Mouse (Mus musculus): ENCODE measurements at regions not wholly inside any gene's neighbourhood (a gene's known extent, or its start where the extent isn't known, plus 50 kb on each side); places are given as distances from the start of the nearest gene placed in this dataset.

DNA sequence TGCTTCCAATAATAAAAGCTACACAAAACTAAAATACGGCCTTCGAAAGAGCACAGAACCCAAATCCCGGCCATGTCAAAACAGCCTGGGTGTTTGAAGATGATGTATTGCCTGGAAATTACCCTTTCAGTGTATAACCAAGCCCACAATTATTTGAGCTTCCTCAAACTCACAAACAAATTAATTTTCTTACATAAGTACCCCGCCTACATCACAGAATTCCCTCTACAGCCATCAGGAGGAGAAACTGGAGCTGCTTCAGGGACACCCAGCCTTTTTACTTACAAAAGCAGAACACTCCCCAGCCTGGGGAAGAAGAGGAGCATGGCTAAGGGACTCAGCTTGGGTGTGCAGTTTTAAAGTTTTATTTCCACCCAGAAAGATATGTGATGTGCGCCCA, 207.6 kb upstream of the Daam1 start:
- TF ChIP-seq CTCF (IDR thresholded peaks at IDR 0.05; ENCODE audit: low read depth, low read length) (no peak), TAL1 (conservative IDR thresholded peaks at IDR 0.05; ENCODE audit: low read depth, low read length) (no peak), POLR2AphosphoS5 (IDR thresholded peaks at IDR 0.05; ENCODE audit: insufficient replicate concordance, low read depth, low read length) (no peak)
